Mouse (Mus musculus) embryonic facial prominence, embryonic 12.5 days (tissue): ENCODE measurements around the gene Supt16. TPM values are rescaled to one million over a fixed set of nuclear protein-coding genes. Genes with fewer than 3 reads are reported as not detected.

Experiments used
- ATAC-seq: fragments of 200-750 bp; cut with Nextera tagmentation; 2 replicates; pipeline ENCODE4 v1.8.0; 2017; ENCODE audit not compliant: insufficient number of reproducible peaks, insufficient read depth, low FRiP score, low TSS enrichment
- H3K27ac ChIP-seq: fragments of 300-500 bp; sonication (generic); 2 replicates; pipeline ENCODE4 v1.5.1; 2016; ENCODE audit warnings: mild to moderate bottlenecking
- H3K27me3 ChIP-seq: fragments of 300-500 bp; sonication (generic); 2 replicates; pipeline ENCODE4 v1.6.1; 2016; ENCODE audit warnings: mild to moderate bottlenecking, moderate library complexity
- H3K36me3 ChIP-seq: fragments of 300-500 bp; sonication (generic); 2 replicates; pipeline ENCODE4 v1.6.1; 2016; ENCODE audit warnings: mild to moderate bottlenecking
- H3K4me1 ChIP-seq: fragments of 300-500 bp; sonication (generic); 2 replicates; pipeline ENCODE4 v1.6.1; 2016
- H3K4me2 ChIP-seq: fragments of 300-500 bp; sonication (generic); replicated peaks from 2 replicates; pipeline ENCODE4 v1.6.1; 2016; ENCODE audit warnings: mild to moderate bottlenecking, moderate library complexity
- H3K4me3 ChIP-seq: fragments of 300-500 bp; sonication (generic); 2 replicates; pipeline ENCODE4 v1.5.1; 2016; ENCODE audit warnings: mild to moderate bottlenecking
- H3K9ac ChIP-seq: fragments of 300-500 bp; sonication (generic); 2 replicates; pipeline ENCODE4 v1.6.1; 2016; ENCODE audit warnings: mild to moderate bottlenecking, moderate library complexity
- H3K9me3 ChIP-seq: fragments of 300-500 bp; sonication (generic); 2 replicates; pipeline ENCODE4 v1.6.1; 2016; ENCODE audit warnings: mild to moderate bottlenecking, moderate library complexity
- WGBS: fragments of 180-500 bp; shearing (Covaris S2); methylation state at CpG from one replicate; pipeline ENCODE4 v1.1.7; 2016; 5-methylcytosine and 5-hydroxymethylcytosine counted together
- polyA plus RNA-seq: library from polyadenylated mRNA; unstranded; fragments of >200 nt; fragmentation: Nextera tagmentation; extraction: Ambion mirVana; gene quantifications from 2 replicates; pipeline ENCODE4 v1.2.1, GENCODE M21; 2016

Gene Supt16
- polyA plus RNA-seq, 1 experiment from 2014 or later = 77.4 TPM

GRCm38 (mm10) chr14:52144165-52144564, 53.1 kb downstream of the Supt16 start:
- ATAC-seq = no peak
- Histone ChIP-seq H3K4me3 (no peak overlapping the region), H3K27ac (no peak overlapping the region), H3K27me3 (no peaks in the 10 kb centered on the region), H3K4me1 (no peaks in the 10 kb centered on the region; the same call in 1 of the 2 replicates), H3K36me3 (no peaks in the 10 kb centered on the region), H3K4me2 (no peak overlapping the region), H3K9ac (no peak overlapping the region), H3K9me3 (no peaks in the 10 kb centered on the region)
- 78% methylated on average over 4 of the region's 4 CpGs for WGBS

- no peak overlapping the region for H3K4me3 ChIP-seq
- H3K9me3 ChIP-seq = no peaks in the 10 kb centered on the region
- H3K27ac ChIP-seq = no peak overlapping the region
- no peaks in the 10 kb centered on the region for H3K36me3 ChIP-seq
- no peaks in the 10 kb centered on the region; the same call in 1 of the 2 replicates for H3K4me1 ChIP-seq
- ATAC-seq = no peak
- H3K9ac ChIP-seq = no peak overlapping the region
- no peaks in the 10 kb centered on the region for H3K27me3 ChIP-seq
- H3K4me2 ChIP-seq = peak overlapping the region; percentile 26; the same call in 1 of the 2 replicates
- WGBS = 74% methylated on average over 16 of the region's 16 CpGs
These were observed 55.6 kb downstream of the Supt16 start for GRCm38 (mm10) chr14:52141445-52142127.

DNA sequence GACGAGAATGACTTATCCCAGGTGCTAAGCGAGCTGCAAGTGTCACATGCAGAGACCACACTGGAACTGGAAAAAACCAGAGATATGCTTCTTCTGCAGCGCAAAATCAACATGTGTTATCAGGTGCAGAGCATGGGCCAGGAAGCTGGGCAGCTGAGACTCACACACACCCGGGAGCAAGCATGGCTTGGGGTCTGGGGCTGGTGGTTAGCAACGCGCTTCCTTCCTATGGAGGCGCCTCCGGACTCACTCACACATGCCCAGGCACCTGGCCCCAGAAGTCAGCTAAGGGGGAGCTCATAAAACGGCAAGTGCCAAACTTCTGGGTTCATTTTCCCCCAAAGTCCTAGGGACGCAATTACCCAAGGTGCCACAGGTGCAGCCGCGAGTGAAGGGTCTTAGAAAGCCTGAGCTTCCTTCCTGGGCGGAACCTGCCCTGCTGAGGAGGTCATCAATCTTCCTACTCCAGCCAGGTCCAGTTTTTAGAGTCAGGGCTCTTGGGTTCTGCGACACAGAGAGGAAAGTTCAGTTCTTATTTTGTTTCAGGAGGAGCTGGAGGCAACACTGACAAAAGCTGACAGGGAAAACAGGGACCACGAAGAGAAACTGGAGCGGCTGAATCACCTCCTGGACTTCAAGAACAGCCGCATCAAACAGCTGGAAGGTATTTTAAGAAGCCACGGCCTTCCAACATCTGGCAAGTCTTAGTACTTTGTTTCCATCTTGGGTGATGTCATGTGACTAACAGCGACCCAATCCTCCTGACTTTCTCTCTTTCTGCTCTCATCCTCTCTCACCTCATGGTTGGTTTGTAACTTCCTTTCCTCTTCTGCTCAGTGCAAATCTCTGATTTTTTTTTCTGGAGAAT, 56.4 kb downstream of the Supt16 start:
- Histone ChIP-seq H3K4me3 (no peak overlapping the region), H3K4me1 (no peaks in the 10 kb centered on the region; the same call in 1 of the 2 replicates), H3K9ac (peak overlapping the region; percentile 15; the same call in 1 of the 2 replicates), H3K27me3 (no peaks in the 10 kb centered on the region), H3K27ac (no peak overlapping the region), H3K4me2 (peak overlapping the region; percentile 26; the same call in 1 of the 2 replicates), H3K9me3 (no peaks in the 10 kb centered on the region), H3K36me3 (no peaks in the 10 kb centered on the region)
- WGBS = 57% methylated on average over 19 of the region's 19 CpGs
- no peak for ATAC-seq

DNA sequence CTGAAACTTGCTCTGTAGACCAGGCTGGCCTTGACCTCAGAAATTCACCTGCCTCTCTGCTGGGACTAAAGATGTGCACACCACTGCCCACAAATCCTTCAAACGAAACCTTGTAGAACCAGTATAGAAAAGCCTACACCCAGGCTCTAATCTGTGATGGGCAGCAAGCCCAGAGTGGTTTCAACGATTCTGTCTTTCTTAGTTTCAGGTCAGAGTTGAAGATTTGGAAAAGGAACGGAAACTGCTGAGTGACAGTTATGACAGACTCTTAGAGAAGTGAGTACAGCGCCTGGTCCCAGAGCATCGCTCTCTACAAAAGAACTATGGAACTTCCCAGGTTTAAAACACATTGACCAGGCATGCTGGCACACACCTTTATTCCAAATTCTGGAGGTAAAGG, 63.6 kb downstream of the Supt16 start:
- Histone ChIP-seq H3K27me3 (no peaks in the 10 kb centered on the region), H3K4me3 (no peak overlapping the region), H3K9me3 (no peaks in the 10 kb centered on the region), H3K36me3 (no peaks in the 10 kb centered on the region), H3K9ac (no peak overlapping the region), H3K4me2 (no peak overlapping the region), H3K4me1 (no peaks in the 10 kb centered on the region), H3K27ac (no peak overlapping the region)
- 79% methylated on average over 5 of the region's 5 CpGs for WGBS
- ATAC-seq = no peak

- H3K27me3 ChIP-seq = no peaks in the 10 kb centered on the region
- H3K36me3 ChIP-seq = no peaks in the 10 kb centered on the region
- no peak overlapping the region for H3K27ac ChIP-seq
- no peak for ATAC-seq
- WGBS = 95% methylated on average over 3 of the region's 3 CpGs
- H3K9me3 ChIP-seq = no peaks in the 10 kb centered on the region
- H3K4me3 ChIP-seq = no peak overlapping the region
- H3K9ac ChIP-seq = no peak overlapping the region
- no peaks in the 10 kb centered on the region for H3K4me1 ChIP-seq
- no peak overlapping the region for H3K4me2 ChIP-seq
These were observed 72.6 kb downstream of the Supt16 start for GRCm38 (mm10) chr14:52124636-52125035.

GRCm38 (mm10) chr14:52123918-52124317, 73.3 kb downstream of the Supt16 start:
- Histone ChIP-seq H3K4me2 (no peak overlapping the region), H3K4me3 (no peak overlapping the region), H3K9ac (no peak overlapping the region), H3K9me3 (no peaks in the 10 kb centered on the region), H3K4me1 (no peaks in the 10 kb centered on the region), H3K36me3 (no peaks in the 10 kb centered on the region), H3K27me3 (no peaks in the 10 kb centered on the region), H3K27ac (no peak overlapping the region)
- 22% methylated on average over 4 of the region's 4 CpGs for WGBS
- no peak for ATAC-seq

DNA sequence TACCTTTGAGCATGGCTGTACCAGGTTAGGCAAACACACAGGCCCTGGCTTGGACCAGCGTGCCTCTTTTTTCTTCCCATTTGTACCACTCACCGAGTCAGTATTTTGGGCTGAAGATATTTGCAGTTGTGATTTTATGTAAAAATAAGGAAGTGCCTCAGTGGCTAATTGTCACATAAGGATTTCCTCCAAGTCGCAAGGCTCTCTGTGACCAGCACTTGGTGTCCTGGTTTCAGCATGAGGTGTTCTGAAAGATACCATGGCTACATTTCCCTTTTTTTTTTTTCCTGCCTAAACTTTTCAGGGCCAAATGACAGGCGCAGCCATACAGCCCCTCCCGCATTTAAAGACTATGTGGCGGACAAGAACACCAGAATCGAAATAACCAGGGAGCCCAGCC, 77.0 kb downstream of the Supt16 start:
- Histone ChIP-seq H3K27ac (no peak overlapping the region), H3K9ac (no peak overlapping the region), H3K4me3 (peak overlapping the region; percentile 51; the same call in 1 of the 2 replicates), H3K36me3 (no peaks in the 10 kb centered on the region), H3K9me3 (no peaks in the 10 kb centered on the region), H3K4me1 (0 out of 2 replicates have a peak, but pooled peaks cover 3% of the 10 kb centered on the region), H3K27me3 (no peaks in the 10 kb centered on the region), H3K4me2 (peak overlapping the region; percentile 90)
- 52% methylated on average over 7 of the region's 7 CpGs for WGBS
- no peak for ATAC-seq

GRCm38 (mm10) chr14:52118823-52119608, 78.2 kb downstream of the Supt16 start:
- peak overlapping the region; percentile 59 for H3K9ac ChIP-seq
- 1% methylated on average over 38 of the region's 38 CpGs for WGBS
- H3K4me2 ChIP-seq = peak overlapping the region; percentile 90
- peak overlapping the region; percentile 89 for H3K27ac ChIP-seq
- H3K27me3 ChIP-seq = no peaks in the 10 kb centered on the region
- peak; percentile 77 for ATAC-seq
- peak overlapping the region; percentile 51 for H3K4me3 ChIP-seq
- no peaks in the 10 kb centered on the region for H3K36me3 ChIP-seq
- H3K9me3 ChIP-seq = no peaks in the 10 kb centered on the region
- 0 out of 2 replicates have a peak, but pooled peaks cover 3% of the 10 kb centered on the region for H3K4me1 ChIP-seq

GRCm38 (mm10) chr14:52118456-52118822, 78.8 kb downstream of the Supt16 start:
- Histone ChIP-seq H3K9ac (no peak overlapping the region), H3K27ac (peak overlapping the region; percentile 89), H3K4me2 (peak overlapping the region; percentile 90), H3K27me3 (no peaks in the 10 kb centered on the region), H3K36me3 (no peaks in the 10 kb centered on the region), H3K4me1 (0 out of 2 replicates have a peak, but pooled peaks cover 3% of the 10 kb centered on the region), H3K9me3 (no peaks in the 10 kb centered on the region), H3K4me3 (peak overlapping the region; percentile 51; the same call in 1 of the 2 replicates)
- no peak for ATAC-seq
- WGBS = 25% methylated on average over 8 of the region's 8 CpGs

DNA sequence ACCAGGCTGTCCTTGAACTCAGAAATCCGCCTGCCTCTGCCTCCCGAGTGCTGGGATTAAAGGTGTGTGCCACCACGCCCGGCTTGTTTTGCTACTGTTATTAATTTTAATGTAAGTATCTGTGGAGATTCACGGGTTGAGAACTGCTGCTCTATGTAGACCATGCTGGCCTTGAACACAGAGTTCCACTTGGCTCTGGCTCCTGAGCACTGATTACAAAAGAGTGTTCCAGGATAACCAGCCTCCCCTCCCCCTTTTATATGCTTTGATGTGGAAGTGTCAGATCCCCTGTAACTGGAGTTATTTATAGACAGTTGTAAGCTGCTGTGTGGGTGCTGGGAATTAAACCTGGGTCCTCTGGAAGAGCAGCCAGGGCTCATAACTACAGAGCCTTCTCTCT, 80.0 kb downstream of the Supt16 start:
- H3K4me2 ChIP-seq = no peak overlapping the region
- H3K9ac ChIP-seq = no peak overlapping the region
- H3K27me3 ChIP-seq = no peaks in the 10 kb centered on the region
- no peaks in the 10 kb centered on the region for H3K36me3 ChIP-seq
- 96% methylated on average over 5 of the region's 5 CpGs for WGBS
- H3K27ac ChIP-seq = no peak overlapping the region
- H3K9me3 ChIP-seq = no peaks in the 10 kb centered on the region
- ATAC-seq = no peak
- H3K4me3 ChIP-seq = no peak overlapping the region
- H3K4me1 ChIP-seq = 0 out of 2 replicates have a peak, but pooled peaks cover 3% of the 10 kb centered on the region

DNA sequence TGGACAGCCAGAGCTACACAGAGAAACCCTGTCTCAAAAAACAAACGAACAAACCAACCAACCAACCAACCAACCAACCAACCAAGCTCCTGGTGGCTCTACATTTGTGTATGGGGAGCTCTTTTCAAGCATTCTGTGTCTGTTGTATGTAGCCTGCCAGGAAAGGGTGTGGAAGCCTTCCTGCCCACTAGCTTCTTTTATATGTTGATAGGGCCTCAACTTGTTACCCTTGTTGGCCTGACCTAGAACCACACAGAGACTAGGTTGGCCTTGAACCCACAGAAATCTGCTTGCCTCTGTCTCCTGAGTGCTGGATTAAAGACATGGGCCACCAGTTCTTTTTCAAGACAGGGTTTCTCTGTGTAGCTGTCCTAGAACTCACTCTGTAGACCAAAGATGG, 83.1 kb downstream of the Supt16 start:
- Histone ChIP-seq H3K4me3 (no peak overlapping the region), H3K9me3 (no peaks in the 10 kb centered on the region), H3K9ac (no peak overlapping the region), H3K4me2 (no peak overlapping the region), H3K27me3 (no peaks in the 10 kb centered on the region), H3K27ac (no peak overlapping the region), H3K36me3 (no peaks in the 10 kb centered on the region), H3K4me1 (0 out of 2 replicates have a peak, but pooled peaks cover 3% of the 10 kb centered on the region)
- ATAC-seq = no peak
- WGBS = 69% methylated on average over 1 of the region's 1 CpGs
